Mouse (Mus musculus) megakaryocyte, embryonic 14.5 days (primary cell): ENCODE measurements at regions not wholly inside any gene's neighbourhood (a gene's known extent, or its start where the extent isn't known, plus 50 kb on each side); places are given as distances from the start of the nearest gene placed in this dataset.

Source experiments
- FLI1 ChIP-seq: IDR thresholded peaks from 2 replicates; pipeline ENCODE4 v1.6.1; 2012; ENCODE audit warnings: low read length, inconsistent platforms, mixed read lengths
- GATA1 ChIP-seq: IDR thresholded peaks from 3 replicates; pipeline ENCODE4 v1.6.1; 2012; ENCODE audit warnings: mixed read lengths, low read length, inconsistent platforms, borderline replicate concordance

GRCm38 (mm10) chr2:61137378-61137777 lies 174.4 kb upstream of the Rbms1 start:
- TF ChIP-seq GATA1 (no peak), FLI1 (no peak)
